Mouse (Mus musculus): ENCODE measurements around the gene Nek11. TPM values are rescaled to one million over a fixed set of nuclear protein-coding genes. Genes with fewer than 3 reads are reported as not detected.

Gene Nek11
- not detected in 2 replicates for total RNA-seq (2015; ENCODE audit: low replicate concordance)
- not detected in 2 replicates for total RNA-seq (2017; ENCODE audit: low replicate concordance)

DNA sequence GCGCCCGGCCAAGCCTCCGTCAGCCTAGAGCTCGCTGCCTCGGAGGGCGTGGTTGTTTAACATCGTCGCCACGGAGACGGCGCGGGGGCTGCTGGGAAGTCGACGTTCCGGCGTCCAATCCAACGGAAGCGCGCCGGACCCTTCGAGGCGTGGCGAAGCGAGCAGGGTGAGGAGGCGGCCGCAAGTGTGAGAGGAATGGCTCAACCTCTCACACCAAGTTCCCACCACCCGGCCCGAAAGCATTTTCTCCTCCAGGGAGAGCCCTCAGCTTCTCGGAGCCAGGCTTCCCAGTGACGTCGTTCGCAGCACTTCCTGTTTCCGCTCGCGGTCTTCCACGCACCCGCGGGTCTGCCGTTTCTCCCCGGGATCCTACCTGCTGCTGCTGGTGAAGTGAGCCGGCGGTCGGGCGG lies at the start of gene Nek11, which contains the start of gene Aste1:
Gene Nek11, minus strand, starts transcription at position 307 of the 410 bp plus-strand sequence.
Gene Aste1, plus strand, starts transcription at position 175 of the 410 bp plus-strand sequence.
- ATAC-seq (replicated peaks; ENCODE audit: low FRiP score, poor library complexity, severe bottlenecking), result peak; percentile 99

DNA sequence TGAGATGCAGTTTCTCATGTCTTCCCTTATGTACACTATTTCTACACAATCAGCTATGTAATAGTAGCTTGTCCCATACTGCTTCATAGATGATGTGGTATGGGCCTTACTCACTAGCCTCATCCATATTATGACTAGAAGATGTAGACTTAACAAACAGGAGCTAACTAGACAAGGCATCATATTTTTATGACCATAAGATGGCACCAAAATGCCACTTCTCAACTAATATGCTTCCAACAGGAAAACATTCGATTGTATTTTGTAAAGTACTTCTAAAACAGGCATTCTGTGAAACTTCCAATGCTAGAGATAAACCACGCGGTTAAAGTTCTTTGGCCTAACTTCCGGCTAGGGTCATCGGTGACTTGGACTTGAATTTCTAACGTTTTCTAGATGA lies 13.2 kb upstream of the Nek11 start:
- ATAC-seq (replicated peaks; ENCODE audit: low FRiP score, poor library complexity, severe bottlenecking), result no peak

DNA sequence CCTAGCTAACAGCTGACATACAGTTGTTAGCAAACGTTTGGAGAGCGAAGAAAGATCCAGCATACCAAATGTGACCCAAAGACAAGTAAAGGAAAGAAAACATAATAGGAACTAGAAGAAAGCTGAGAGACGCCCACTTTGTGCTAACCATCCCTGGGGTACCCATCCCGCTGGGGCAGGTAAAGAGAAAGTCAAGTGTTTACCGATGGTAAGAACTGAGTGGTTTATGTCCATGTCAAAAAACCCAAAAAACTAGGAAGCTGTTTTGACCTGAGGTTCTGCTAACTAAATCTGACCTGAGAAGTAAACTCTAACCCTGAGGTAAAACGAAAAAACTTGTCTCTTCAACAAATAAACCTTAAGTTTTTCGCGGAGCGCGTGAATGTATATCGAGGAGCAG lies 604 bp downstream of the Nek11 start:
- no peak for ATAC-seq (replicated peaks; ENCODE audit: low FRiP score, poor library complexity, severe bottlenecking)

DNA sequence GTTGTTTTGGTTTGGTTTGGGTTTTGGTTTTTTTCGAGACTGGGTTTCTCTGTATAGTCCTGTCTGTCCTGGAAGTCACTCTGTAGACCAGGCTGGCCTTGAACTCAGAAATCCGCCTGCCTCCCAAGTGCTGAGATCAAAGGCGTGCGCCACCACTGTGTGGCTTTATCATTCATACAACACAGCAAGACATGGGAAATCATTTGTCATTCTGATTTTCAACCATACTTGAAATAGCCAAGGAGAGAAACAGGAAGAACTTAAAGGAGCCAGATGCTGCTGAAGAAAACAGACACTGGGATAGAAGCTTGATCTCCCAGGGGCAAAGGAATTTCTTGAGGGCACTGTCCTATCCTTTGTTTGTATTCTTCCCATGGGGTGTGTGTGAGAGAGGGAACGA lies 4.7 kb downstream of the Nek11 start:
- no peak for ATAC-seq (replicated peaks; ENCODE audit: low FRiP score, poor library complexity, severe bottlenecking)

DNA sequence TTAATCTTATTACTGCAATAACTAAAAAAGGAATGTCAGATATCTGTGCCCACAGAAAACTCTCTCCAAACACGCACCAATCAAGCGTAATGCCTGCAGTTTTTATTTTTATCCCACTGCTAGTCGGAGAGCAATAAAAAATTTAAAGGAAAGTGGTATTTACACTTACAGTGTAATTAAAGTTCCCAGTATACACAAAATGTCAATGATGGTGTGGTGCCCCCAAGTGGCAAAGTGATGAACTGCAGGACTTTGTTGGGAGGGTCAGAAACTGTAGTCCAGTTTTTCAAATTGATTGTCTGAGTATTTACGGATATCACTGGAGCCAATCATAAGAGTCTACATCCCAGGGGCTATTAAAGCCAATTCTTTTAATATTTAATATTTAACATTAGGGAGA lies 6.0 kb downstream of the Nek11 start:
- 0 out of 2 replicates have a peak, but pooled peaks have one; percentile 55 for ATAC-seq (replicated peaks; ENCODE audit: low FRiP score, poor library complexity, severe bottlenecking)

DNA sequence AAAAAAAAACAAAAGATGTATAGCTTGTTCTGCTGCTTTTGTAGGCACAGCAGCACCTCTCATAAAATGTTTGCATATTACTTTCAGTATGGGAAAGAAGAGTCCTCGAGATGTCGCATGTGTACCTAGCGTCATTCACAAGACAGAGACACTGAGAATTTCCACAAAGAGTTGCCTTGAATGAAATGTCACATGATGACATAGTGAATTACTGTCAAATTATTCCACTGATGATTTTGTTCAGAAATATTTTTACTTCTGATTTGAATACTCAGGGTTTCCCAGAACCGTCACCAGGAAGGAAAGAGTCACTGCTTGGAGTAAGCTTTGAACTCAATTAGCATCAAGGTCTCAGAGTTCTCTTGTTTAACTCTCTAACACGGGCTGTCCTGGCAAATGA lies 7.9 kb downstream of the Nek11 start:
- ATAC-seq (replicated peaks; ENCODE audit: low FRiP score, poor library complexity, severe bottlenecking), result no peak

DNA sequence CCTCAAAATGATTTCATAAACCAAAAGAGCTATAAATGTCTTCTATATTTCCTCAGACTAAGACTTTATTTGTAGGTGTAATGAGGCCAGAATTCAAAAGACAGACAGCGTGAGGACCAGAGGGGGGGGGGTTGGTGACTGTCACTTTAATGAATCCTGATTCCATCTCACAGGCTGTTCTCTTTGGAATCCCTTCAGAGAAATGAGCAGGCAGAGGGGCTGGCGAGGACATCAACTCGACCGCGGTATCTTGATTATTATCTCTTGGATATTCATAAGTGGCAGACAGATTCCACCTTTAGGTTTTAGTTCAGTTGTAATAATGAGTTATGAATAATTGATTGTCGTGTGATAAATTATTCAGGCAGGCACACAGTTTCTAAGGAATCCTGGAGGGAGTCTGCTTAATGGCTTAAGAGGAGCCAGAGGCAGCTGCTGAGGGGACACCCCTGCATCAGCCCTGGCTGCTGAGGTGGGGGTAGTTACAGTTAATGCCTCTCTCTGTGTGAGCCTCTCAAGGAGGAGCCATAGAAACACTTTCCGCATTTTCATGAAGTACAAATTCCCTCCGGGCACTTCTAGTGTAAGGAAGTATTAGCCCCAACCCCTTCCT lies 15.7 kb downstream of the Nek11 start:
- no peak for ATAC-seq (replicated peaks; ENCODE audit: low FRiP score, poor library complexity, severe bottlenecking)

DNA sequence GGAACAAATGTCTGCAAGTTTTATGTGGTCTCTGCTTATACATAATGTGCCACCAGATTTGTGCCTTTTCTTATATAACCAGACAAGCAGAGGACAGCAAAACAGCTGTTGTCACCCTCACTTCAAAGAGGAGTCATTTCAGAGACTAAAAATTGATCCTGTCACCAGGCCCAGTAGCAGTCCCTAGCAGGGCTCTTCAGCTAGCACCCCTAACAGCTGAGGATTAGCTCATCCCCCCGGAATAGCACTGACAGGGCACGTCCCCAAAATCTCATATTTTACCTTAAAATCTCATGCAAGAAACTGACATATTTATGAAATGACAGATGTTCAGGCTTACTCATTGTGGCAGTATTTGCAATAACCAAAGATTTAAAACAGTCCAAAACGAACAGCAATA lies 17.7 kb downstream of the Nek11 start:
- no peak for ATAC-seq (replicated peaks; ENCODE audit: low FRiP score, poor library complexity, severe bottlenecking)

DNA sequence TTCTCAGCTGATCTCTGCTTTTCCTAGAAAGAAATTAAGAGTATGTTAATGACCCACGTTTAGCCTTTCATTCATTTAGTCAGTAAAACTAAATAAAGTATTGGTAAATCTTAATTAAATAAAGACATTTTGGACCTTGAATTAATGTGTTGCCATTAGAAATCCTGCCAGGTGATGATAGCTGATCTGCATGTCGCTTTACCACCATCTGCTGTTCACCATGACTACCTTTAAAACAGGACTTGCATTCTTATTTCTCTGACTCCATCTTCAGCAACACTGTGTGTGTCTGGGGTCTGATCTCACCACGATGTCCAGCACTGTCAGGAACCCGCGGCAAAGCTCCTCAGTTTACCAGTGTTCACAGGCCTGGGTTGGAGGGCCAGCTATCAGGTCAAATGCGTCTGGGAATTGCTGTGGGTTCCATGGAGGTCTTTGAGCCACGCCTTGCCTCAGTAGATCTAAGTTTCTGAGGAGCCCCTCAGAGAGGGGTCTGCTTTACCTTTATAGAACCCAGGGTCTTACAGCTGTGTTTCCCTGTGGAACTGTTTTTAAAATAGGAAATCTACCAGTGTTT lies 18.3 kb downstream of the Nek11 start:
- no peak for ATAC-seq (replicated peaks; ENCODE audit: low FRiP score, poor library complexity, severe bottlenecking)

DNA sequence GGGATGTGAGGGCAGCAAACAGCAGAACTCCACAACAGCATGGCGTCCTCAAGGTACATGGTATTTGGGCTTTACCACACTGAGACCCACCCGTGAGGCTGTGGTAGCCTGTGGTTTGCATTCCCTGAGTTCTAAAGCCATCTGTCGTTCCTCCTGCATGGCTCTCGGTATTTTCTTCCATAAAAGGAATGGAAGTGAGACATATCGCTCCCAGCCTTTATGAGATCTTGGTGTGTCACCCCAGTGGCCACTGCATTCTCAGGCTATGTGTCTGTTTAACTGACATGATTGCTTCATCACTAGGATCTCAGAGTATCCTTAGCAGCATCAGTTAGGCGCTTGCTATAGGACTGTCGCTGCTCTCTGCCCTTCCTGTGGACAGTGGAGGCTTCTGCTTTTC lies 18.9 kb downstream of the Nek11 start:
- no peak for ATAC-seq (replicated peaks; ENCODE audit: low FRiP score, poor library complexity, severe bottlenecking)

DNA sequence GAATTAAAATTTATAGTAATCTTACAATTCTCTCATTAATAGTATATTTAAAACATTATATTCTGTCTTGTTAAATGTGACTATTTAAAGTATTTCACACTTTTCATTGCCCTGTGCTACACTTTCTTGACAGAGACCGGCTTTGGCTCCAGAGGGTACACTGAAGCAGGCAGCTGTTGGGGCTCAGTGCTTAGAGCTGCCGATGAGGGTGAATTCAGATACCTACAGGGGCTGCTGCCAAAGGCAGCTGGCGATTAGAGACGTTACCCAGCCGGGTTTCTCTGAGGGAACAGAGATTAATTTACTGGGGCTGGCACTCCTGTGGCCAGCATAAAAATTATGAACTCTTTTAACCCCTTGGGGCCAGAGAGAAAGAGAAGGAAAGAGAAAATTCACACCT lies 21.0 kb downstream of the Nek11 start:
- no peak for ATAC-seq (replicated peaks; ENCODE audit: low FRiP score, poor library complexity, severe bottlenecking)

DNA sequence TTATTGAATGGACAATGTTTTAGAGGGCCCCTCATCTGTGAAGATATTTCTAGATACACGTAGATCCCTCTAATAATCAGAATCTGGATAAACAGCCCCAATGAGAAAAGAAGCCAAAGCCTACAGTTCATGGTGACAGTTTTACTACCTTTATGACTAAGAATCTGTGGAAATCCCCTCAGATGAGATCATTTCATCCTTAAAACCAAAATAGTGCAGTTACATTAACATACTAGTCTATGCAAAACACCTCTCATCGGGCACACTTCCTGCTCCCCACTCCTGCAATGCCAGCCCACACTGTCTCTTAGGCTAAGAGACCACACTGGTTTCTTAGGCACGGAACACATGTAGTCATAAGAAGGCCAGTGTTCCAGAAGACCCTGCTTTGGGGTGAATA lies 26.7 kb downstream of the Nek11 start:
- no peak for ATAC-seq (replicated peaks; ENCODE audit: low FRiP score, poor library complexity, severe bottlenecking)

DNA sequence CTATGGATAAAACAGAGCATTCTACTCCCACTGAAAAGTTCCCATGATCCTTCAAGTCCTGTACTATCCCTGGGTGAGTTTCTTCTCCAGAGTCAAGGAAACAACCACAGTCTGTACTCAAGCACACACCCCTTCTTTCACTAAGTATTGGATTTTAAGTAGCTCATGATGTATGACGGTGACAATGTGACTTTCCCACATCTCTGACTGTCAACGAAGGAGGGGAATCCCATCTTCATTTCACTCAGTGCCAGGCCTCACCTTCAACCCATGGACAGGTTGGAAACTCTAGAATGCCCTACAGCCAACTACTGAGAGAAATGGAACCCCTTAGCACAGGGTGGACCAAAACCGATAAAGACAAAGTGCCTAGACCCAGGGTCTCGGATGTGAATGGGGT lies 29.1 kb downstream of the Nek11 start:
- no peak for ATAC-seq (replicated peaks; ENCODE audit: low FRiP score, poor library complexity, severe bottlenecking)

DNA sequence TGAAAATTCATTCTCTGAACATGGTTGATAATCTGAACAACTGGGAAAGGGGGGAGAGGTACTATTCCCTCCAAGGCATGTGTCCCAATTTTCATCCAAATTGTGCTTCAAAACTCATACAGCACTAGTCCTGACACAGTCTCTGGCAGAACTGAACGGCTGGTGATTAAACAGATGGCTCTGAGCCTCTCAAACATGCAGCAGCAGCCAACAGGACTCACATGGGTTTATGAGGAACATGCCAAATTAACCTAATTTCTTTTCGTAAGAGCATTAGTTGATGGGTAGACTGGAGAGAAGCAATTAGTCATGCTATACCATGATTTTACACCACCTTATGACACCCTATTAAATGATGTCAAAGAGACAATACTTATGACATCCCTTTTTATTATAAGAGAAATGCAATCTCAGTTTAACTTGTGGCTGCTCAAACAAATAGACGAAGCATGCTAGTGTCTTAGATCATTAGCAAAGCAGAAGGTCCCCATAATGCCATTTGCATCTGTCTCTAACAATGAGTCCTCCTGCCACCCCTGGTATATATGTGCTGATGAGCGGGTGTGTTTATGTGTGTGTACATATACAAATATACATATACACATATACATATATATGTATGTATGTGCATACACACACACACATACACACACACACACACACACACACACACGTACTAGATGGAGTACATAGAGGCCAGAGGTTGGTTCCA lies 31.6 kb downstream of the Nek11 start:
- no peak for ATAC-seq (replicated peaks; ENCODE audit: low FRiP score, poor library complexity, severe bottlenecking)

DNA sequence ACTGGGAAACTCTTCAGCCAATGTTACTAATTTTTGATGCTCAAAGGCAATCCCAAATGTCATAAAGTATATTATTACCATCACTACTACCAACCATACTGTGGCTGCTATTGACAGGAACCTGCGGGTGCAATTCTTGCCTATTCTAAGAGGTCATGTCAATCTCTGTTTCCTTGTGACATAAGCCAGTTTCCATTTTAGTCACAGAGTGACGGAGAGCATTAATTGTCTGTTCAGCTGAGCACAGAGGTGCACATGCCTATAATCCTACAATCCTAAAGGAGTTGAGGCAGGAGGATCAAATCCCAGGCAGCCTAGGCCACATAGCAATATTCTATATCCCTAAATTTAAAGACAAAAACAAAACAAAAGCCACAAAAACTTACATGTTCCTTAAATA lies 33.1 kb downstream of the Nek11 start:
- ATAC-seq (replicated peaks; ENCODE audit: low FRiP score, poor library complexity, severe bottlenecking), result no peak

DNA sequence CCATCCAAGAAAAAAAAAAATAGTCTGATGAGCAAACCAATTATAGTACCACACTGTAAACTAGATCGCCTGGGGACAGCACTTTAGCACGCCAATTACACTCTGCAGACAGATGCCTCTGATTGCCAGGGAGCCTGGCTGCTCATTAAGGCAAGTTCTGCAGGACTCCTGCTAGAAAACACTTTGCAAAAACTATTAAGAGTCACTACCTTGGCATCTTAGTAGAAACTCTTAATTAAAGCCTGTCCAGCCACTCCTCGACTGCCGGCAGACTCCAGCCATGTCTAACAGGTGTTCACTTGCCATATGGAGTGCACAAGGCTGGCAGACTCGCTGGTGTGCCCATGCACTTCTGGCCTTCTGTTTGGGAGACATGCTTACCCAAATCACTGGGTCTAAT lies 46.3 kb downstream of the Nek11 start:
- no peak for ATAC-seq (replicated peaks; ENCODE audit: low FRiP score, poor library complexity, severe bottlenecking)

DNA sequence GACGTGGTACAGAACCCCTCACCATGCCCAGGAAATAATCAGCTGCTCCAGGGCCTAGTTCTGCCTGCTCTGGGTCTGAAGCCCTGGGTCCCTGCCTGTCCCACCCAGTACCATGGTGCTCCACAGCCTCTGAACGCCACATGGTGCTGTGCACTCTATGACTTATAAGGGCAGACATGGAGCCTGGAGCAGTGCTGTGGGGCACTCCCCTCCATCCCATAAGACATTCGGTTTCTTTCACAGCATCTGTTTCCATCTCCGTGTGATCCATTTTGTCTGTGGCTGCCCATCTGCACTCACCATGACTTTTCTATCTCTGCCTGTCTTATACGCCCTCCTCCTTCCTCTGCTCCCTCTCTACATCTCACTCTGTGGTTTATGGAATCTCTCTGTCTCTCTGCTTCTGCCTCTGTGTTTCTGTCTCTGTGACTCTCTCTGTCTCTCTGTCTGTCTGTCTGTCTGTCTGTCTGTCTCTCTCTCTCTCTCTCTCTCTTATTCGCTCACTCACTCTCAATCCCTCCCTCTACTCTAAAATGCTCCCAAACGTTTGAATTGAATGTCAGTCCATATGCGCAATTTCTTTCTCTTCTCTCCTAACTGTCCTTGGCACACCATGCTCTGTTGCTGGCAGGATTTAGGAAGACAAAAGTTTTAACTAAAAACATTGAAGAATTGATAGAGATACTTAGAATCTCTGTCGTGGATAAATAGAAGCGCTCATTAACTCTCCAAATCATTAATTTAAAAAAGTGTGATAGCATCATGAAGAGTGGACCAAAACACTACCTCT lies 46.9 kb downstream of the Nek11 start:
- ATAC-seq (replicated peaks; ENCODE audit: low FRiP score, poor library complexity, severe bottlenecking), result no peak

DNA sequence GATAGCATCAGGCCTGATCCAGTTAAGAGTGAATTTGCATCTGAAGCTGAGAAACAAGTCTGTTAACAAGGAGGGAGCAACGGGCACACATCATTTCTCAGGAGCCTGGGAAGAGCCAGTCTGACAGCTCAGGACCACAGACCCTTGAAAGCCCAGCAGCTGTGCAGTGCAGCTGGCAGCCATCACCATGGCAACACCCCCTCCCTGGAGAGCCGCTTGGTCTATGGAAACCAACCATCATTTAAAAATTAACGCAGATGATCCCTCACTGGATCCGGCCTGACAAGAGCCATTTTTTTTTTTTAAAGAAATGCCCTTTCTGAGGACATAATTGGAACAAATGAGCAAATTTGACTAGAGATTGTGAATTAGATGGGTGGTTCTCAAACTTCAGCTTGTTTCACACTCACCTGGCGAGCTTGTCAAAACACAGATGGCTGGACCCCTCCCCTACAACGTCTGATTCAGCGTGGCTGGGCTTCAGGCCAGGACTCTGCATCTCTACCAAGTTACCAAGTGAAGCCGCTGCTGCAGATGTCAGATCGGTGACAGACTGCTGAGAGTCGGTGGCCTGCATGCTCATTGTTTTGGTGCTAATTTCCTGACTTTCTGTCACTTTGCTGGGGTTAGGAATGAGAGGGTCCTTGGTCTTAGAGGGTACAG lies 52.2 kb downstream of the Nek11 start:
- no peak for ATAC-seq (replicated peaks; ENCODE audit: low FRiP score, poor library complexity, severe bottlenecking)

DNA sequence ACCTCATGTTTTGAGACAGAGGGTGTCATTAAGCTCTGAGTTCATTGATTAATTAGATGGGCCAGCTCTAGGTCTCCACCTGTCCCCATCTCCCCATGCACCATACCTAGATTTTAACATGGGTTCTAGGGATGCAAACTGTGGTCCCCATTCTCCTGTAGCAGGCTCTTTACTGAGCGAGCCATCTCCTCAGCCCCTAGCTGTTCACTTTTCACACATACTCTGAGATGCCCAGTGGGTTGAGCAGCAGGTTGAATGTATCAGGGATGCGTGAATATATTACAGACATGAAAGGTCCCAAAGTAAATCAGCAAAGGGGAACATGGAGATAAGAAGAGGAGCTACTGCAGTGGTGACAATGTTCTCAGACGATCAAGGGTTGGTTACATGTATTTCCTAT lies 52.8 kb downstream of the Nek11 start:
- ATAC-seq (replicated peaks; ENCODE audit: low FRiP score, poor library complexity, severe bottlenecking), result no peak

DNA sequence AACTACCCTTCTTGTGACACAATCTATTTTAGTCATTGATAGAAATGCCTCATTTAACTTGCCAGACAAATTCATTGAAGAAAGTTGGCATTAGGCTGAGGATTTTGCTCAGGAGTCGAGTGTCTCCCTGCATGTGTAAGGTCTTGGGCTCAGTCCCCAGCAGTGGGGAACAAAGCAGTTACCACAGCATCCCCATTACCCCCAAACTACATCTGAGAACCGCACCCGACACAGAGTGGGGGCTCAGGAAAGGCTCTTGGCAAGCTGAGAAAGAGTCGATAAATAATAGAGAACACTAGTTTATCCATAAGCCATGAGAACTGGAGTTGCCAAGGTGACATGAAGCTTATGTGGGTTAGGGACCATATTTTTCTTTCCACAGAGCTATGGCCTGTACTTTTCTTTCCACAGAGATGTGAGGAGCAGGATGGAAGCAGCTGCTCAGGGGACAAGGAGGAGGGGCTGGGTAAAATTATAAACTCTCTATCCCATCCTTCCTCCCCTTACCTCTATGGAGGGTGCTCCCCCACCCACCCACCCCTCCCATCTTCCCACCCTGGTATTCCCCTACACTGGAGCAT lies 62.8 kb downstream of the Nek11 start:
- no peak for ATAC-seq (replicated peaks; ENCODE audit: low FRiP score, poor library complexity, severe bottlenecking)
